Mouse (Mus musculus): ENCODE results near the gene Fam162a. TPM values are rescaled to one million over a fixed set of nuclear protein-coding genes. Genes with fewer than 3 reads are reported as not detected.
"Not testable (repeated sequence)": the region's sequence is repeated elsewhere in the genome, so short reads cannot be mapped to it uniquely, and the experiment has no call there.

Gene Fam162a
- polyA plus RNA-seq (2016; fragmentation: Nextera tagmentation; extraction: Ambion mirVana), result 340 and 357 TPM in 2 replicates

DNA sequence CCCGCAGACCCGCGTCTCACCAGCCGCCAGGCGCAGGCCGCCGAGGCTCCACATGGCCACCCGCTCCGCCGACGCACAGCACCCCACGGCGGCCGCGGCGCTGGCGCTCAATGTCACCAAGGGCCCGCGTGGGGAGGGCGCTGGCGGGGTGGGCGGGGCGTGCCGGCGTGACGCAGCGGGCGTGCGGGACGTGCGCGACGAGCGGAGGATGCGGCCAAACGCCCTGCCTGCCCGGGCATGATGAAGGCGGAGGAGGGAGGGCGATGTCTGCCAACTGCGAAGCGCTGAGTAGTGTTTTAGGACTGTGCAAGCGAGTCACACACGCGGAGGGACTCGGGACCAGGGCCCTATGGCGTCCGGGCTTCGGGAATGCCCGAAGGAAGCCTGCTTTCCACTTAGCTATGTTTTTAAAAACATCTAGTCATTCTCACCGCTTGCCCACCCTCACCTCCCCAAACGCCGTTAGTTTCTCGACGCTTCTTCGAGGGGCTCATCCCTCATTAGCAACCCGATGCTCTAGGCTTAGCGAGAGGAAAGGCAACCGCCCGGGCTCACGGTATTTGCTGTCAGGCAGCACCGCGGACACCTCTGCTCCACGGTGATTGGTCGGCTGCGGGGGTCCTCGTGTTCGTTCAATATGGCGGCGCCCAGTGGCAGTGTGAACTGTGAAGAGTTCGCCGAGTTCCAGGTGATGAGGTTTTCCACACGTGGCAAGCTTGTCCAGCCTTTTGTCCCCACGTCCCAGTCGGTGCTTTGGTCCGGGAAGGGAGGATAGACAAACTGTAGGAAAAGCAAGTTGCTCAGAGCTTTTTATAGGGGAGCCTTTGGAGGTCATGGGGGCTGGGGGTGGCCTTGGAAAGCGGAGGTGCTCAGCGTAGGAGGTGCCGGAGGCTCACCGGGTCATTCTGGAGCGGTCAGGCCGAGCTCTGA, at the start of gene Fam162a, which contains the start of gene Ccdc58:
Gene Fam162a, minus strand, starts transcription at position 145 of the 930 bp plus-strand sequence.
Gene Ccdc58, plus strand, starts transcription at position 236 of the 930 bp plus-strand sequence.
- Histone ChIP-seq H3K27me3 (no peaks in the 10 kb centered on the region), H3K27ac (peak within 1 kb of the TSS; percentile 99), H3K4me2 (peak within 1 kb of the TSS; percentile 54), H3K9me3 (no peaks in the 10 kb centered on the region), H3K9ac (replicated peaks) (peak within 1 kb of the TSS; percentile 86), H3K4me3 (replicated peaks) (peak within 1 kb of the TSS; percentile 76), H3K4me1 (replicated peaks) (peaks cover 33% of the 10 kb centered on the region), H3K36me3 (0 out of 2 replicates have a peak, but pooled peaks cover 6% of the 10 kb centered on the region)
- peak; percentile 97 for ATAC-seq (ENCODE audit: insufficient number of reproducible peaks, insufficient read depth, low FRiP score, low TSS enrichment, low read depth)
- under 1% methylated on average over 81 of the region's 81 CpGs for WGBS

DNA sequence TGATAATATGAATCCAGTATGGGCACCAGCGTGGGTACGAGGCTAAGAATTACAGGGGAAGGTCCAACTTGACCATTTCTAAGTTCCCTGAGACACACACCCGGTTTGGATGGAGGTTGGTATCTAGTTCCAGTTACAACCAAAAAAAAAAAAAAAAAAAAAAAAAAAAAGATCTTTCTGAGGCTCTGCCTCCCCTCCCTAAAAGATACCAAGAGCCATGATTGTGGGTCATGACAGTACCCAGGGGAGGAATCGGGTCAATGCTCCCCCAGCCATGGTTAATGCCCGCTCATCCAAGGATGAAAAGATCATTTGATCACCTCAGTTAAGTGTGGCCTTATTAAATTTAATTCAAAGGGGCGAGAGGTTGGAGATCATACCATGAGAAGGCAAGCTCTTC, 44.4 kb upstream of the Fam162a start:
- 93% methylated on average over 6 of the region's 6 CpGs for WGBS
- not testable (repeated sequence) for ATAC-seq (ENCODE audit: insufficient number of reproducible peaks, insufficient read depth, low FRiP score, low TSS enrichment, low read depth); H3K4me1 ChIP-seq (replicated peaks); H3K27ac ChIP-seq; H3K9me3 ChIP-seq; H3K4me2 ChIP-seq; H3K36me3 ChIP-seq; H3K4me3 ChIP-seq (replicated peaks); H3K27me3 ChIP-seq; H3K9ac ChIP-seq (replicated peaks)

GRCm38 (mm10) chr16:36111486-36111885, 40.1 kb upstream of the Fam162a start:
- ATAC-seq (ENCODE audit: insufficient number of reproducible peaks, insufficient read depth, low FRiP score, low TSS enrichment, low read depth), result not testable (repeated sequence)

GRCm38 (mm10) chr16:36102211-36102610, 30.8 kb upstream of the Fam162a start:
- Histone ChIP-seq H3K4me1 (replicated peaks) (no peaks in the 10 kb centered on the region), H3K27ac (no peak overlapping the region), H3K4me3 (replicated peaks) (no peak overlapping the region), H3K9me3 (peaks cover 9% of the 10 kb centered on the region; the same call in 1 of the 2 replicates), H3K9ac (replicated peaks) (no peak overlapping the region), H3K27me3 (no peaks in the 10 kb centered on the region), H3K36me3 (no peaks in the 10 kb centered on the region), H3K4me2 (no peak overlapping the region)
- ATAC-seq (ENCODE audit: insufficient number of reproducible peaks, insufficient read depth, low FRiP score, low TSS enrichment, low read depth), result no peak
- WGBS, result 97% methylated on average over 1 of the region's 1 CpGs

More at GRCm38 (mm10) chr16:36111486-36111885, 40.1 kb upstream of the Fam162a start:
- H3K4me1 ChIP-seq (replicated peaks); H3K9me3 ChIP-seq; H3K27ac ChIP-seq; H3K27me3 ChIP-seq; H3K4me3 ChIP-seq (replicated peaks); H3K9ac ChIP-seq (replicated peaks); H3K4me2 ChIP-seq; H3K36me3 ChIP-seq: not testable (repeated sequence)

GRCm38 (mm10) chr16:36101526-36101925, 30.1 kb upstream of the Fam162a start:
- WGBS, result 88% methylated on average over 1 of the region's 1 CpGs
- H3K27ac ChIP-seq, result no peak overlapping the region
- H3K27me3 ChIP-seq, result no peaks in the 10 kb centered on the region
- no peaks in the 10 kb centered on the region for H3K4me1 ChIP-seq (replicated peaks)
- no peak overlapping the region for H3K9ac ChIP-seq (replicated peaks)
- no peak for ATAC-seq (ENCODE audit: insufficient number of reproducible peaks, insufficient read depth, low FRiP score, low TSS enrichment, low read depth)
- no peaks in the 10 kb centered on the region for H3K36me3 ChIP-seq
- H3K4me2 ChIP-seq, result no peak overlapping the region
- peaks cover 9% of the 10 kb centered on the region; the same call in 1 of the 2 replicates for H3K9me3 ChIP-seq
- no peak overlapping the region for H3K4me3 ChIP-seq (replicated peaks)

- H3K4me2 ChIP-seq; H3K9me3 ChIP-seq; ATAC-seq (ENCODE audit: insufficient number of reproducible peaks, insufficient read depth, low FRiP score, low TSS enrichment, low read depth); H3K36me3 ChIP-seq; H3K4me1 ChIP-seq (replicated peaks); H3K4me3 ChIP-seq (replicated peaks); H3K27me3 ChIP-seq; H3K27ac ChIP-seq; H3K9ac ChIP-seq (replicated peaks): not testable (repeated sequence)
- WGBS, result 87% methylated on average over 12 of the region's 12 CpGs
Measured at GRCm38 (mm10) chr16:36097813-36098499, 26.6 kb upstream of the Fam162a start.

- Histone ChIP-seq H3K9ac (replicated peaks) (no peak overlapping the region), H3K27ac (no peak overlapping the region), H3K9me3 (no peaks in the 10 kb centered on the region), H3K36me3 (peaks cover 31% of the 10 kb centered on the region), H3K4me1 (replicated peaks) (no peaks in the 10 kb centered on the region), H3K4me3 (replicated peaks) (no peak overlapping the region), H3K27me3 (no peaks in the 10 kb centered on the region), H3K4me2 (no peak overlapping the region)
- ATAC-seq (ENCODE audit: insufficient number of reproducible peaks, insufficient read depth, low FRiP score, low TSS enrichment, low read depth), result no peak
- WGBS, result 84% methylated on average over 3 of the region's 3 CpGs
Measured at GRCm38 (mm10) chr16:36094079-36094478, 22.7 kb upstream of the Fam162a start.

- no peak overlapping the region for H3K27ac ChIP-seq
- H3K4me3 ChIP-seq (replicated peaks), result no peak overlapping the region
- ATAC-seq (ENCODE audit: insufficient number of reproducible peaks, insufficient read depth, low FRiP score, low TSS enrichment, low read depth), result no peak
- no peaks in the 10 kb centered on the region for H3K9me3 ChIP-seq
- H3K27me3 ChIP-seq, result no peaks in the 10 kb centered on the region
- peaks cover 56% of the 10 kb centered on the region for H3K36me3 ChIP-seq
- no peak overlapping the region for H3K9ac ChIP-seq (replicated peaks)
- no peaks in the 10 kb centered on the region for H3K4me1 ChIP-seq (replicated peaks)
- WGBS, result 86% methylated on average over 11 of the region's 11 CpGs
- H3K4me2 ChIP-seq, result no peak overlapping the region
Measured at GRCm38 (mm10) chr16:36090785-36091509, 19.6 kb upstream of the Fam162a start.

DNA sequence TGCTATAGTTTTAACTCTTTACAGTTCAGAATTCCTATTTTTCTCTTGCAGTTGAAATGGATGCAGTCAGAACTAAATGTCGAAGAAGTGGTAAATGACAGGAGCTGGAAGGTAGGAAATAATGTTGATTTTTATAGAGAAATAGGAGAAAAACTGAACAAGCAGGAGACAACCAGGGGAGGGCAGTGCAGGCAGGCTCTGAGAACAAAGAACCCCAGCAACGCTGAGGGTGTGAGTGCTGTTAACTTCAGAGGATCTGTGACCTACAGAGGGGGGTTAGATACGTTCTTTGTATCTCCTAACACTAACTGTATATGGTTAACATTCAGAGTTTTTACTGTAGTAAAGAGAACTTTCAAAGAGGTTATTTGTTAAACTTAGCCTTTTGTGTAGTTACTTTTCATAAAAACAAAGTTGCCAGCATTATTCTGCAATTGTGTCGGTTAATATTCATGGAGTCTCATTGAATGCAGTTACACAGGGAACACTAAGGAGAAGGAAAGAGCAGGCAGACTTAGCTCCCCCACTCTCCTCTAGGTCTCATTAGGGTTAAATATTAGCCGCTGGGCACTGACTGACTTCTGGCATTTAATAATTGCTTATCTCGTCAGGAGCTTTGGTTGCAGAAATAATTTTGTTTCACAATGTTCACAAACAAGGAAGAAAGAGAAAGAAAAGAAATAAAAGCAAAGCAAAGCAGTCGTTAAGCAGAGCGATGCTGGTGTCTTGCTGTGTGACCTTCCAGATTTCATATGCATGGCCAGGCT, 18.6 kb upstream of the Fam162a start:
- ATAC-seq (ENCODE audit: insufficient number of reproducible peaks, insufficient read depth, low FRiP score, low TSS enrichment, low read depth), result no peak
- no peak overlapping the region for H3K9ac ChIP-seq (replicated peaks)
- peaks cover 65% of the 10 kb centered on the region for H3K36me3 ChIP-seq
- no peaks in the 10 kb centered on the region for H3K4me1 ChIP-seq (replicated peaks)
- H3K27me3 ChIP-seq, result no peaks in the 10 kb centered on the region
- WGBS, result 67% methylated on average over 8 of the region's 8 CpGs
- no peak overlapping the region for H3K27ac ChIP-seq
- H3K9me3 ChIP-seq, result no peaks in the 10 kb centered on the region
- H3K4me2 ChIP-seq, result no peak overlapping the region
- H3K4me3 ChIP-seq (replicated peaks), result no peak overlapping the region

GRCm38 (mm10) chr16:36089065-36089464, 17.7 kb upstream of the Fam162a start:
- Histone ChIP-seq H3K4me3 (replicated peaks) (no peak overlapping the region), H3K27me3 (no peaks in the 10 kb centered on the region), H3K4me2 (no peak overlapping the region), H3K9me3 (no peaks in the 10 kb centered on the region), H3K4me1 (replicated peaks) (no peaks in the 10 kb centered on the region), H3K36me3 (peaks cover 74% of the 10 kb centered on the region), H3K27ac (no peak overlapping the region), H3K9ac (replicated peaks) (no peak overlapping the region)
- WGBS, result 81% methylated on average over 7 of the region's 7 CpGs
- ATAC-seq (ENCODE audit: insufficient number of reproducible peaks, insufficient read depth, low FRiP score, low TSS enrichment, low read depth), result no peak
